Mouse (Mus musculus) layer of hippocampus, adult 2 months (tissue): Measurements from ENCODE around the gene Pex7. TPM values are rescaled to one million over a fixed set of nuclear protein-coding genes. Genes with fewer than 3 reads are reported as not detected.

Experiments
- DNase-seq, 2 experiments: peaks; one replicate each; pipeline ENCODE4 v3.0.0; 2022; ENCODE audit warnings: low spot score in 2 of 2
- H3K27ac ChIP-seq: fragments of 200-600 bp; 2 replicates; pipeline ENCODE4 v1.8.1; 2022
- H3K4me3 ChIP-seq: fragments of 200-600 bp; 2 replicates; pipeline ENCODE4 v1.8.1; 2022; ENCODE audit warnings: mild to moderate bottlenecking
- CTCF ChIP-seq: fragments of 200-600 bp; conservative IDR thresholded peaks from 2 replicates; pipeline ENCODE4 v1.8.1; 2022; ENCODE audit warnings: antibody characterized with exemption, mild to moderate bottlenecking, moderate library complexity
- total RNA-seq, 2 experiments: library from RNA; stranded (reverse); gene quantifications; 2 replicates each; pipeline ENCODE4 v1.2.3; 2021

Gene Pex7
- total RNA-seq, 2 experiments from 2014 or later = 19.3 to 22.0 TPM

DNA sequence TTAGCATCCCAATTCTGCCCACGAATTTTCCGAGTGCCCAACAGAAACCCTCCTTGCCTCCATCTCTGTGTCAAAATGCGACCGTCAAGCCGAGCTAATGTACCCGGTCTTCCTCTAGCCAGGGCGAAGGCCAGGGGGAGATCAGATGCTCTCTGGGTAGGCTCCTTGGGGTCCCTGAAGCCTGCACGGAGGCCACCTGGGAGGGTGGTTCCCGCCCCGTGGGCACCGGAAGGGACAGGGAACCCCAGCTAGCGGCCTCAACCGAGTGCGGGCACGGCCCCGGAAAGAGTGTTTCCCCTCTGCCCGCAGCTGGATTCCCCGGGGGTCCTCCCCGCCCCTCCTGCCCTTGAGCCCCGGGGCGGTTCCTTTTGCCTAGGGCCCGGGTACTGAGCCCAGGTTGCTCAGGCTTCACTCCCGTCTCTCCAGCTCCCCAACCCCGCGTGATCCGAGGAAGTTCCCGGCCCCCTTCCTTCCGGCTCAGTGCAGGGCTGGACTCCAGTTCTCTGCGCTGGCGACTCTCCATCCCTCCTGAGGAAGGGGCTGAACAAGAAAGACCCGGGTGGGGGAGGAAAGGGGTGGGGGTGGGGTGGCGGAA, 57.6 kb downstream of the Pex7 start:
- no peak overlapping the region for H3K27ac ChIP-seq
- peak overlapping the region; percentile 25; the same call in 1 of the 2 replicates for H3K4me3 ChIP-seq
- DNase-seq = no peak
- TF ChIP-seq CTCF = no peak

DNA sequence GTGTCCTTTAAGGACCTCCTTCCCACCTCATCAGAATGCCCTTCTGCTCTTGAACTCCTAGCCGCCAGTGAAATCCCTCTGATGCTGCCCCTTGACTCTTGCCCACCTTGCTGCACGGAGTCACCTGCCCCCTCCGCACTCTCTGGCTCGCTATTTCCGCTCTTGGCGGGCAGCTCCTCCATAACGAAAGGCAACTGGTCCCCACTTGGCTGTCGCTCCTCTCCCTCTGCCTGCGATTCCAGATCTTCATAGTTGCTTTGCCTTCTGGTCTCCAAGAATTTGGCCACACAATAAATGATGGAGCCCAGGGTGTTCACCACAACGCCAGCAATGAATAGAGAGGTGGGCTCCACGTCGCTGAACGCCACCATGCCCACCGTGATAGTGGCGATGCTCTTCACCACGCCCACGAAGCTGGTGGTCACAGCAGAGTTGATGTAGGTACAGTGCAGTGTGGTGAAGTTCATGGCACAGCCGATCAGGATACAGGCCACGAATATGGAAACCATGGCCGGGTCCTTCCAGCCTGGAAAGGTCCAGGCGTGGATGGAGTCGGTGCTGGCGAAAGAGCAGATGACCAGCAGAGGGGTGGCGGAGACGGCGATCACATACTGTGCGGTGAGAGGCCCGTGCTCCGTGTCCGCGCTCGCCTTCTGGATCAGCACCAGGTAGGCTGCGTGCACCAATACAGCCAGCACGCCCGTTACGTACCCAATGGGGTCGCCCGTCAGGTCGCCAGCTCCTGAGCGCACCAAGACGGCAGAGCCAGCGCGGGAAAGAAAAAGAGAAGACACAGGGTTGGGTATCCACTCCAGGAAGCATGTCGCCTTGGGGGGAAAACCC, 58.3 kb downstream of the Pex7 start:
- no peak for TF ChIP-seq CTCF
- Histone ChIP-seq H3K4me3 (no peak overlapping the region; the same call in 1 of the 2 replicates), H3K27ac (no peak overlapping the region)
- DNase-seq = no peak

DNA sequence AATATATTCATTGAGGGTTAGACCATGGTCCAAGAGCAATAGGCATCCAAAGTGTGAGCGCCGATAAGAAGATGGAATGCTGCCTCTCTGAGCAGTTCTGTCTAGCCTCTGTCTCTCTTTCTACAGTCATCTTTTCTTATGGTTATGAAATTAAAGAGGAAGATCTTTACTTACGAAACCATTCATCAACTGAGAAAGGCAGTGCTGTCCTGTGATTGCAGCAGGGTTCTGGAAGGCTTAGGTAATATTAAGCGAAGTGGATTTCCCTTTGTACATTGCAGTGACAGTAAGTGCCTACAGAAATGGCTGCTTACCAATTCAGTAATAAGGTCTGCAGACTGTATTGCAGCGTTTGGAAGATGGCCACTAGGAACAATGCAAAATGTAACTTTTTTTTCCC, 67.7 kb downstream of the Pex7 start:
- no peak overlapping the region for H3K4me3 ChIP-seq
- no peak overlapping the region for H3K27ac ChIP-seq
- no peak for TF ChIP-seq CTCF
- no peak for DNase-seq

DNA sequence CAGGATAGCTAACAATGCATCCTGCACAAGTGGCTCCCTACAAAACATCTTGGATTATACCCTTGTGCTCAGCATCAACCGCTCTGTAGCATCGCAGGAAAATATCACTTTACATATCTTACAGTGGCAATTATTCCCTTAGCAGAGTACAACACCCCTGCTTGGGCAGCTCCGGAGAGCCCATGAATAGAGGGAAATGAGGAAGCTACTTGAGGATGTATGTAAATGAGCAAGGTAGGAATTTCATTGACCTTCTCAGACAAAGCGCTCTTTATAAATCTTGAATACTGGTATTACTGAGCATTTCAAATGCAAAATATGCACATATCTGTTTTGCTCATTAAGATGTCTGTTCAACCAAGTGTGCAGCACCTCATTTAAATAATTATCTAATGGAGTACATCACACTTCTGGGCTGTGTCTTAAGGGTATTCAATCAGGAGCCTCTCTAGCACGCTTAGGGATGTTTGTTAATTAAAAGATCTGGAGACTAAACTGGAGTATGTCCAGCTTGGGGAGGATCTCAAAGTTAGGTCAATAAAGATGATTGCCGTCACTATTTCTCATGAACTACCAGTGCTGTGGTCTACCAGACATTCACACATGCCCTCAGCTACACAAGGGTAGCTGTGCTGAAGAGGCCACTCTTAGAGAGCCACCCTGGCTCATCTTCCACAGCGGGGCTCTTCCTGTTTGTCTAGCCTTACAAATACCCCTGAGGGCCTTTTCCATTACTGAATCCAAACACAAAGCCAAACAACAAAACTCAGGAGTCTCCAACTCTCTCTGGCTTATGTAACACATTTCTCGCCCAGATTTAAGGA, 71.4 kb downstream of the Pex7 start:
- no peak overlapping the region for H3K27ac ChIP-seq
- H3K4me3 ChIP-seq = no peak overlapping the region
- TF ChIP-seq CTCF = no peak
- no peak for DNase-seq

DNA sequence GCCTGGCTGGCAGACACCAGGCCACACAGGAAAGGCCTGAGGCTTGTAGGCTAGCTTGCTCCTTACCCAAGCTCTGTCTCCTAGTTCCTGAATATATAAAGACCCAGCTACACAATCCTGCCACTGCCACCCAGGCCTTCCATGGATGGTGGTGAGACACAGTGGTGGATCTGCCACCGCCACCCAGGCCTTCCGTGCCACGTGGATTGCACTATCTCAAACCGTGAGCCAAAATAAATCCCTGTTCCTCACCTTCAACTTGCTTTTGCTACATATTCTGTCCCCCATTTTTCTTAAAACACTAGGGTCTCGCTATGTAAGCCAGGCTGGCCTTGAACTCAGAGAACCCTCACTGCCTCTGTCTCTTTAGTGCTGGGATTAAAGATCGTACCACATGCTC, 73.3 kb downstream of the Pex7 start:
- H3K27ac ChIP-seq = no peak overlapping the region
- DNase-seq = no peak
- TF ChIP-seq CTCF = no peak
- H3K4me3 ChIP-seq = no peak overlapping the region

DNA sequence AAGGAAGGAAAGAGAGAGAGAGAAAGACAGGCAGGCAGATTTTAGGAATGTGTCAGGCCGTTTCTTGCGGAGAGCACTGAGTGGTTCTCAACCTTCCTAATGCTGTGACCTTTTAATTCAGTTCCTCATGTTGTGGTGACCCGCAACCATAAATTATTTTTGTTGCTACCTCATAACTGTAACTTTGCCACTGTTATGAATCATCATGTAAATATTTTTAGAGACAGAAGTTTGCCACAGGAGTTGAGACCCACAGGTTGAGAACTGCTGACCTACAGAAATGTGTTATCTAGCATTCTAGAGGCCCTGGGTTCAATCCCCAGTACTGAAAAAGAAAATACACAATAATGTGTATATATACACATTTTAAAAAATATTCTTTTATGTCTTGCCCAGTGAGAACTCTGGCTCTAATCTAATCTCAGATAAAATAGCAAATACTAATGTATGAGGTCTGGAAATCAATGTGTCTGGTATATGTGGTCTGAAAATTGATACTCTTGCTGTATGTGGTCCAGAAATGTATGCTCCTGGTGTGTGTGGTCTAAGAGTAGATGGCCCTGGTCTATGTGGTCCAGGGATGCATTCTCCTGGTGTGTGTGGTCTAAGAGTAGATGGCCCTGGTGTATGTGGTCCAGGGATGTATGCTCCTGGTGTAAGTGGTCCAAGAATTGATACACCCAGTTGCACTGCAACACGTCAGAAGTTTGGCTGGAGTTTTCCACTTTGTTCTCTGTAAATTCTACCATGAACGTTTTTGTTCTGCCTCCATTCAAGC, 76.2 kb downstream of the Pex7 start:
- no peak for TF ChIP-seq CTCF
- H3K27ac ChIP-seq = no peak overlapping the region
- no peak overlapping the region for H3K4me3 ChIP-seq
- DNase-seq = no peak

DNA sequence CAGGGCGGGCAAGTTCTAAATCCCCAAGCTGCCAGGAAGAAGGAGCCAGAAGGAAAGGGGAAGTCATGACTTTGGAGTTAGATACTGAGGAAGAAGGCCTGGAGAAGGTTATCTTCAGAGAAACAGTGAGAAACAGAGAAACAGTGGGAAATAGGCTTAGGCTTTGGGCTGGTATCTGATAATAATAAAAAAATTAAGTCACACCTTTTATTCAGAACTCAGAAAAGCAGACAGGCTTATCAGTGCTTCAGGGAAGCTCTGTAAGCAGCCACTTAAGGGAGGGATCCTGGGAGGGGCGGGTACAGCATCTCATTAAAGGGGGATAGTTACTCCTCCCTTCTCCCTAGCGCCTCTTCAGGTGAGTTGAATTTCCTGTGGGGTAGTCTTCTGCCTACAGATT, 86.5 kb downstream of the Pex7 start:
- no peak overlapping the region for H3K27ac ChIP-seq
- H3K4me3 ChIP-seq = no peak overlapping the region
- no peak for TF ChIP-seq CTCF
- no peak for DNase-seq

DNA sequence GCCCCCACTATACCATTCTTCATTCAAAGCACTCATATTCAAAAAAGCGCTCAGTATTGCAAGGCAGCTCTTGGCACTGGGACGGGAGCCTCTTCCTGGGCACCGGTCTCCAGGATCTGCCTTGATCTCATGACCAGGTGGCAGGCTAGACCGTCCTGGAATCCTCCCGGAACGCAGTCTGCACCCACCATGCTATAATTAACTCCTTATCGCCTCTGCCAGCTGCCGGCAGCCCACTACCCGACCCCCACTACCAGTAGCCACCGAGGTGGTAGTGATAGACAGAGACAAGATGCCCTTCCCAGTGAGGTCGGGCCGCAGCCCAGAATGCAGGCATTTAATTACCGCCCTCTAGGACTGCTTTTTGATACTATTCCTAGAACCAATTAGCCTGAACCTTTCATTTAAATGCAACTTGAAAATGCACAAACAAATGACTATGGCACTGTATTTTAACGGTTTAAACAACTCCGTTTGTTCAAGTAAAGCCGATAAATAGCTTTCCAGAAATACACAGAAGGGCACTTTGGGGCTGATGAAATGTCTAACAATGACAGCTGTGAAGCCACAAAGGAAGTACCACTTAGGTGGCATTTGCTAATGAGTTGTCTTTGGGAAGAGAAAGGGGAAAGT, 88.7 kb downstream of the Pex7 start:
- no peak for DNase-seq
- H3K4me3 ChIP-seq = no peak overlapping the region
- no peak overlapping the region for H3K27ac ChIP-seq
- no peak for TF ChIP-seq CTCF

DNA sequence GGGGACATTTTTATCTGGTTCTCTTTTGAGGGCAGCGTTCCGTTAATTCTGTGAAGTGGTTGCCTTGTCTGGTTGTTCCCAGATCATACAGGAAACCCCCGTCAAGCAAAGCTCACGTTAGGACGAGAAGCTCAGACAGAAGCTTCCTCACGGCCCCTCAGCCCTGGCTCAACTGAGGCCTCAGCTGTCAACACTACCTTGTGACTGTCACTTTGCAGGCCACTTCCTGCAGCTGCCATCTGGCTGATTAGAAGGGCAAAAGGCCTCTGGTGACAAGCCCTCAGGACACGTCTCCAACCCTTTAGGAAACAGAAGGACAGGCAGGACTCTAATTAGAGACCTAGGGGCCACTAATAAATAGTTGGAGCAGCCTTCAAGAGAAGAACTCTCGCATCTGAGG, 92.1 kb downstream of the Pex7 start:
- no peak for TF ChIP-seq CTCF
- DNase-seq = no peak
- H3K27ac ChIP-seq = no peak overlapping the region
- no peak overlapping the region for H3K4me3 ChIP-seq

DNA sequence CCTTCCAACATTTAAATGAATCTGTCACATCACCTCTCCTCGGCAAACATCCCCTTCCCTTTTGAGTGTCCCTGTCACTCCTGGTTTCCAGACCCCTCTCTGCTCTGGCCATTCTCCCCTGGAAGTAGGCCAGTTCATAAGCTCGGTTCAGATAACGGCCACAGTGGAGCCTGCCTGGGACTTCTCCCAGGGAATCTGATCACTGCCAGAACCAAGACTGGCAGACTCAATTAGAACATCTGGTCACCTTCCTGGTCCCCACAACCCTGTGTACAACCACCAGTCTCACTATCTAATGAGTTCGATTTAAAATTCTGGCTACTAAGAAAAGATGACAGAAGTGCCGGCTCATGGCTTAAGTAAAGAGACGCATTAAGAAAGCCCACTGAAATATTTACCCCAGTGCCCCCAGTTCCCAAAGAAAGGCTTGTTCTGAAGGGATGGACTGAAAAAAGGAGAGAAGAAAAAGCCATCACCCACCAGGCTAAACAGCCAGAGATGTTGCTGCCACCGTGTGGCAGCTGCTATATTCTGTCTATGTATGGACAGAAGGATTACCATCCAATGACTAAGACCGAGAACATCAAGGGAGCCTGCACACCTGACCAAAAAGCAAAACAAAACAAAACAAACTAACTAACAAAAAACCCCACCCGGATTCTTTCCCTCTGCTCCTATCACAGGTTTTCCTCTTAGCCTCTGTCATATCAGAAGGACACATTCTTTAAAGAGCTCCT, 95.9 kb downstream of the Pex7 start:
- Histone ChIP-seq H3K4me3 (no peak overlapping the region), H3K27ac (no peak overlapping the region)
- peak; percentile 14 to 17 for DNase-seq
- TF ChIP-seq CTCF = peak; percentile 83

DNA sequence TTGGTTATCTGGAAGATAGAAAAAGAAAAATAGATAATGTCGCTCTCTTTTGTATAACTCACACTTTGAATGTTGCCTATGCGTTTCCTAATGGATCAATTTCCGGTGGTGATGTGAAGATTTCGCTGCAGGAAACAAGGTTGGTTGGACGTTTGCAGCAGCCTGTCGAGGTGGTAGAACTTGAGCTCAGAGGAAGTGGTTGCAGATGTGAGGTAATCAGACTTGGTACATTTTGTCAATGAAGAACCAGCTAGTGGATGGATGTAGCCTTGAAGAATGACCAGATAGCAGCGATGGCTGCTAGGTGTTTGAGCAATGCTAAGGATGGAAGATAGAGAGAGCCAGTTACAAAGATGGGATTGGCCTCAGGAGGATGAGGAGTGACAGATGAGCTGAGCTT, 102.7 kb downstream of the Pex7 start:
- no peak for DNase-seq
- TF ChIP-seq CTCF = no peak
- Histone ChIP-seq H3K4me3 (no peak overlapping the region), H3K27ac (no peak overlapping the region)

Other genes with a start within 250 kb of the Pex7 start
- not detected for gene Il20ra, start 195.1 kb downstream of the Pex7 start, total RNA-seq
- gene Slc35d3, start 56.2 kb downstream of the Pex7 start, total RNA-seq = under 1 TPM; 0.31 to 0.52 TPM
- gene Map3k5, start 26.8 kb upstream of the Pex7 start, total RNA-seq = 10 to 100 TPM; 30.6 to 33.1 TPM
- 100 to 1,000 TPM; 109 to 127 TPM for gene Map7, start 240.8 kb upstream of the Pex7 start, total RNA-seq